Mouse (Mus musculus) CH12.LX (cell line): ENCODE data around the gene Rgs21.

Source experiments
- CHD2 ChIP-seq: IDR thresholded peaks from 2 replicates; pipeline ENCODE4 v1.6.1; 2011; ENCODE audit warnings: low read length, improper control_type of control experiment
- CTCF ChIP-seq, 2 experiments: IDR thresholded peaks in 1 of 2; conservative IDR thresholded peaks in 1 of 2; 2 replicates each; pipeline ENCODE4 v1.5.1; 2011 to 2012; ENCODE audit warnings: low read depth in 2 of 2, low read length in 2 of 2, improper control_type of control experiment in 1 of 2, inconsistent platforms in 1 of 2, mild to moderate bottlenecking in 1 of 2, moderate library complexity in 1 of 2
- POLR2A ChIP-seq: IDR thresholded peaks from 2 replicates; pipeline ENCODE4 v1.6.1; 2011; ENCODE audit warnings: low read depth, mild to moderate bottlenecking, improper control_type of control experiment, low read length

GRCm38 (mm10) chr1:144500423-144500822 is 67.0 kb downstream of the Rgs21 start:
- TF ChIP-seq POLR2A = no peak
- no peak for TF ChIP-seq CTCF (conservative IDR thresholded peaks at IDR 0.05 in 1 of 2, IDR thresholded peaks at IDR 0.05 in 1 of 2; ENCODE audit: low read depth in 2 of 2, low read length in 2 of 2)
- TF ChIP-seq CHD2 = no peak
